Mouse (Mus musculus) embryo, embryonic 11.5 days (tissue): Measurements from ENCODE around the gene Baiap2l2.

ENCODE experiments used
- DNase-seq: peaks from one replicate; pipeline ENCODE4 v3.0.0-alpha.2; 2012; ENCODE audit warnings: low read depth, low spot score

Gene Baiap2l2

DNA sequence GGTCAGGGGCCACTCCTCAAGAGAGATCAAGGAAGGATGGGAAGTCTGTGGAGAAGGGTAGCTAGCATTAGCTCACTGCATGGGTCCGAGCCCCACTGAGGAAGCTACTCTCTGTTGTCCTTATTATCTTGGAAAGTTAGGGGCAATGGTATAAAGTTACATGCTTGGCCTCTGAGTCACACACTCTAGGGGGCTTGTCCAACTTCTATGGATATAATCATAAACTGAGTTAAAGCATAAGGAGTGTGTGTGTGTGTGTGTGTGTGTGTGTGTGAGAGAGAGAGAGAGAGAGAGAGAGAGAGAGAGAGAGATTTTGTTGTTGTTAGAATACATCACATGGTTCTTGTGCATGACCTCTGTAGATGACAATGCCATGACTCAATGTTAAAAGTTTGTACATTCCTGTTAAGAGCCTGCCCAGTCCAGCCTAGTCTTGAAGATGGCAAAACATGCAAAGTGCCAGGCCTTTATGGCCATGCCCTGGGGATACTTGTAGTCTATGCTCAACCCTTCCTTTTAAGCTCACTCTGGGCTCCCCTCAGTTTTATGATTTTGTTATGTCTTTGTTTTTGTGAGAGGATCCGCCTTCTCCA lies 14.3 kb upstream of the Baiap2l2 start:
- no peak for DNase-seq

DNA sequence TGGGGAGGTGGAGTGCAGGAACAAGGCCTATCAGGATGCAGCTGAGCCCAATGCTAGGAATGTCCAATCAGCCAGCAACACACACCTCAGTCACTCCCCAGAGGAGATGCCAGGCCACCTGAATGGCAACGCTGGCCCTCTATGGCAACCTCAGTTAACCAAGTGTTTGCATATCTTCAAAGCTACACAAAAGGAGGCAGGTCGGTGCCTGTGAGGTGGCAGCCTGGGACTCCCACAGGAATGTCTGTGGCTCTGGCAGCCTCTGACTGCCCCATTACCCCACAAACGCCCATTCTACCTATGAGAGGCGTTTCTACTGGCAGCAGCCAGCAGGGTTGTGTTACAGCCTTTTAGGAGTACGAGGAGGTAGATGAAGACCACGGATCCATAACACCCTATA lies 13.2 kb upstream of the Baiap2l2 start:
- DNase-seq: no peak

DNA sequence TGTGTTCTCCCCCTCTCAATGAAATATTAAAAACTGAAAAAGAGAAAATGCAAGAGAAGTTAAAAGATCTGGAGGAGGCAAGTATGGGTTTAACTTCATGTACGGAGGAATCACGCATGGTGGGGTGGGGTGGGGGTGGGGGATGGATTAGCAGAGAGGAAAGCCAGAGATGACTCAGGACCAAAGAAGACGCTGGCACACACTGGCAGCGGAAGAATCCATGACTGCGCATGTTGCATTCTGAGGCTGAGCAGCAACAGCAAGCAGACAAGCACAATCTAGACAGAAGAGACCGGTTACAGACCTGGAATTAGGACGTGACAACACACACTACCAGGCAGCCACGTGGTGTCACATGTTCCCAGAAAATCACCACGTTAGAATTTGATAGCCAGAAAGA lies 7.4 kb upstream of the Baiap2l2 start:
- DNase-seq: no peak

DNA sequence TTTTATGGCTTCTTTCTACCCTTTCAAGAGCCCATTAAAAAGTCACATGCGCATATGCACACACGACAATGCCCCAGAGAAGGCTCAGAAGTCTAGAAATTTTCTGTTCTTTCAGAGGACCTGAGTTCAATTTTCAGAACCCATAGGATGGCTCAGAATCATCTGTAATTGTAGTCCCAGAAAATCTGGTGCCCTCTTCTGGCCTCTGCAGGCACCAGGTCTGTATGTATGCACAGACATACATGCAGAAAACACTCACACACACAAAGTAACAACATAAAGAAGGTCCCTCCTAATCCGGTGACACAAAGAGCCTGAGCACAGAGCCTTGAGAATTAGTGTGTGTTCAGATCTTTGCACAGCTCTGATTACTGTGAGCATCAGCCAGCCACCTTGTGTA lies 5.0 kb upstream of the Baiap2l2 start:
- no peak for DNase-seq

DNA sequence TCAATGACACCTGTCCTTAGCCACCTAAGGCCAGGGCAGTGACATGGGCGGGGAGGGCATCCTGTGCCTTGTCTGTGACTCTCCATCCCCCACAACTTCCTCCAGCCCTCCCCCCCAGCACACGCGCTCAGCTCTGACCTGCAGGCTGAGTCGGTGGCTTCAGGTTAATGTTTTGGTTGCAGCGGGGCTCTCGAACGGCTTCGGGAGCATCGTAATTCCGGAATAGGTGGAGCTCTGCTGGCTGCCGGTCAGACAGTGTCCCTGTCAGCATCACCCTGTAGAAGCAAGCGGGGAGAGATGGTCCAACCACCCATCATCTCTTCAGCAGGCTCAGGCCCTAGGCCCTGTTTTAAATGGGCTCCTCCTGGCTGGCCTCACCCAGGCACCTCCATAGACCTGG lies 4.1 kb upstream of the Baiap2l2 start:
- no peak for DNase-seq

GRCm38 (mm10) chr15:79288387-79288786 lies 3.0 kb upstream of the Baiap2l2 start:
- no peak for DNase-seq

DNA sequence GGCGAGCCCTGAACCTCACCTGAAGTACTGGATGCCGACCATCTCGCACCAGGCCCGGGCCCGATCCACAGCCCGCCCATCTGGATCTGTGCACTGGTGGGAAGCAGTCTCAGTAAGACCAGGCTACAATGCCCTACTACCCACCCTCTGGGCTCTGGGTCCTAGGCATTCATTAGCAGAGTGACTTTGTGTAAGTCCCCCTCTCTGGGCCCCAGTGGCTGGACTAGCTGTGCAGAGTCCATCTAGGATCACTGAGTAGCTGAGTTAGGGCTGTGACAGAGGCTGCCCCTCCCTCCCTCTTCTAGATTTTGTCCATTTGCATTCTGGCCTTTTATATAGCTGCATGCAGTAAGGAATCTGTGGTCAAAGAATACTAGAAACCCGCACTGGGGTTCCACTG lies 1.8 kb upstream of the Baiap2l2 start:
- no peak for DNase-seq

DNA sequence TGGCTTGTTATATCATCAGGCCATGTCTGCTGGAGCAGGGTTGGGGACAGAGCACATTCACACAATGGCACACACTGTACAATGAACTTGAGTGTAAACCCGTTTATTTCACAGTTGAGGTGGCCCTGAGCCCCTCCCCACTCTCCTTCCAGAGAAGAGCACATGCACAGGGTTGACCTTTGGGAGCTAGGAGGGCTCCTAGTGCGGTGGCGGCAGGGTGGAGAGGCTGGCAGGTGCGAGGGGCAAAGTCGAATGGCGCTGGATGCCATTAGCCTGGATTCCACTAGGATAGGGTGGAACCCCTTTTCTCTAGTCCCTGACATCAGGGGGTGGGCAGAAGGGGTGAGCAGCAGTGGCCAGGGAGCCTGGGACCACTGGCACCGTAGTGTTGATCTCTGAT lies 804 bp upstream of the Baiap2l2 start:
- no peak for DNase-seq

- DNase-seq: no peak
Measured at GRCm38 (mm10) chr15:79283371-79283770, 2.0 kb downstream of the Baiap2l2 start.

DNA sequence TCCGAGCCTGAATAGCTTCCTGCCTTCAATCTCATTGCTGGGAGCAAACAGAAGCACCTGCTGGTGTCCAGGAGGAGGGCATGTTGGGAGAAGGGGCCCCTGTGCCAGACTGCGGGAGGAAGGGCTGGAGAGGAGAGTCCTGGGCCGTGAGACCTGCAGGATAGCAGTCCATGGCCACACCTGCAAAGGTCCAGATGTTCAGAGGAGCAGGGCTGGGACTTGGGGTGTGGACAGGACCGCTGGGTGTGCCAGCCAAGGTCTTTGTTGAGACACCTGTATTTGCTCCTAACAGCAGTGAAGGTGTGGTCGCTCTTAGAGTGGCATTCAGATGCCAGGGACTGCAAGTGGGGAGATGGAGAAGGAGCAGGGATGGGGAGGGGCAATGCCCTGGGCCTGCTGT lies 2.9 kb downstream of the Baiap2l2 start:
- DNase-seq: no peak

GRCm38 (mm10) chr15:79281389-79281788 lies 3.9 kb downstream of the Baiap2l2 start:
- DNase-seq: no peak

- no peak for DNase-seq
Measured at GRCm38 (mm10) chr15:79280850-79281249, 4.5 kb downstream of the Baiap2l2 start.

GRCm38 (mm10) chr15:79280209-79280608 lies 5.1 kb downstream of the Baiap2l2 start:
- DNase-seq: no peak

DNA sequence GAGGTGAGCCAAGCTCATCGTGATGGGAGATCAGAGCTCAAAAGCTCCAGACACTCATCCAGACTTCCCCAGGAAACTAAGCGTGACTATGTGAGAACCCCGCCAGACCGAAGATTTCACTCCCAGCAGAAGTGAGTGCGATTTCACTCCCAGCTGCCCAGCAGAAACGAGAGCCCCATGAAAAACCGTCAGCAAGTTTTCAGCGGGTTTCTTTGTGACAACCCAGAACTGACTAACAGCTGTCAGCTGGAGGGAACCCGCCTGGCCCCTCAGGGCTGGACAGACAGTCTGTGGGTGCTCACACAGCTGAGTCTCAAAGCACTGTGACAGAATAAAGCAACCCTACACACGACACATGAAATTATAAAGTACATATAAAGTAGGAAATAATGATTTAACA lies 7.6 kb downstream of the Baiap2l2 start:
- no peak for DNase-seq

DNA sequence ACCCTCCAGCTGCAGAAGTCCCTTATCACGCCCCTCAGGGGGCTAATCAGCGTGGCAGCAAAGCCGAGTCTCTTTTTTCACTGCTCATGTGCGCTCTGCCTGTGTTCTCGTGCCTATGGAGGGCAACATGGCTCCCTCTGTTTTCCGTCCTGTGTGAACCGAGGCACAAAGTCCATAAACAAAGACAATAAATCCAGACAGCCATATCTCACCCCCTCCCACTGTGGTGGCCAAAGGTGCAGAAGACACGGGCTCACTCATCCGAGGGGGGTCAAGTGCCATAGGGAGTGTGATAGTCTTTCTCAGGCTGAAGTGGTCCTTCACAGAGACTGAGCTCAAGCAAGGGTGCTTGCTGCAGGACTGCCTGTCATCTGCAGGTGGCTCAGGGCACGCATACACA lies 12.3 kb downstream of the Baiap2l2 start:
- no peak for DNase-seq

DNA sequence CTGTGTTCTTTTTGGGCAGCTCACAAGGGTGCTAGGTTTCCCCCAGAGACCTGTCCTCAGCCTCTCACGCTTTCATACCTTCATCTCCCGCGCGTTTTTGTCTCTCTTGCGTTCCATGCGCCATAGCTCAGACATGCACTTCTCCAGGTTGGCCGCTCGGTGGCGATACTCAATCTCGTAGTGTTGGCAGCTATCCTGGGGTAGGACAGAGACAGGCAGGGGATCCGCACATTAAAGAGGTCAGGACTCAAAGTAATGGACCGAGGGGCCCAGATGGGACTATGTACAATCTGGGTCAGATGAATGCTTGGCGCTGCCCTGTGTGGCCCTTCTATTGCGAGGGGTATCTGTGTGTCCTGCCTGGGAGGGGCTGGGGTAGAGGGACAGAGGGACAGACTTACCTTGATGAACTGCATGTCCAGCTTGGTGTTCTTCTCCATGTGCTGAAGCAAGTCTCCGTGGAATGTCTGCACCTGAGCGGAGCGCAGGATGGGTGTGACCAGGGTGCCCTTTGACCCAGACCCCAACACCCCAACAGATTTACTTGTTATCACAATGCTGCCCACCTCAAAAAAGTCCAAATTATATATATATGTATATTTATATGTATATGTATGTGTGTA lies 14.1 kb downstream of the Baiap2l2 start:
- no peak for DNase-seq

- DNase-seq: peak; percentile 61
Measured at GRCm38 (mm10) chr15:79270317-79271123, 14.8 kb downstream of the Baiap2l2 start.

GRCm38 (mm10) chr15:79268521-79268920 lies 16.8 kb downstream of the Baiap2l2 start:
- DNase-seq: no peak

DNA sequence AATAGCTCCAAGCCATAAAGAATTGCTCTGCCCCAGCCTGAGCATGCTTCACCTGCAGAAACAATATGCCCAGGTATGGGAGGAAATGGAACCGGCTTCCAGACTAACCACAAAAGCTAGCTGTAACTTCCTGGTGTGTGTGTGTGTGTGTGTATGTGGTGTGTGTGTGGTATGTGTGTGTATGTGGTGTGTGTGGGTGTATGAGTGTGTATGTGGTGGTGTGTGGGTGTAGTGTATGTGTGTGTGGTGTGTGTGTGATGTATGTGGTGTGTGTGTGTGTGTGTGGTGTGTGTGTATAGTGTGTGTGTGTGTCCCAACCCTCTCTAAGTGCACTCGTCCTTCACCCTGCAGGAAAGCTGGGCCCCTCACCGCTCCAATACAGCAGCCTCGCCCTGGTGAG lies 20.0 kb downstream of the Baiap2l2 start:
- no peak for DNase-seq

- no peak for DNase-seq
Measured at GRCm38 (mm10) chr15:79263726-79264125, 21.6 kb downstream of the Baiap2l2 start.

- no peak for DNase-seq
Measured at GRCm38 (mm10) chr15:79262786-79263309, 22.5 kb downstream of the Baiap2l2 start.

GRCm38 (mm10) chr15:79262375-79262774 lies 23.0 kb downstream of the Baiap2l2 start:
- DNase-seq: no peak

- no peak for DNase-seq
Measured at GRCm38 (mm10) chr15:79261757-79262156, 23.6 kb downstream of the Baiap2l2 start.
